Mouse (Mus musculus) small intestine, adult 2 months (tissue): ENCODE data around the gene Cnot8.

ENCODE experiments used
- CTCF ChIP-seq: fragments of 200-500 bp; IDR thresholded peaks from 2 replicates; pipeline ENCODE4 v1.5.1; 2012; ENCODE audit warnings: low read depth, mild to moderate bottlenecking, control low read depth, inconsistent platforms, low read length, moderate library complexity, mixed read lengths; ENCODE audit not compliant: insufficient replicate concordance, insufficient read length; ENCODE audit errors: extremely low read depth
- POLR2A ChIP-seq: fragments of 200-500 bp; IDR thresholded peaks from 2 replicates; pipeline ENCODE4 v1.6.1; 2012; ENCODE audit warnings: low read depth, mild to moderate bottlenecking, control low read depth, inconsistent platforms, low read length, moderate library complexity

DNA sequence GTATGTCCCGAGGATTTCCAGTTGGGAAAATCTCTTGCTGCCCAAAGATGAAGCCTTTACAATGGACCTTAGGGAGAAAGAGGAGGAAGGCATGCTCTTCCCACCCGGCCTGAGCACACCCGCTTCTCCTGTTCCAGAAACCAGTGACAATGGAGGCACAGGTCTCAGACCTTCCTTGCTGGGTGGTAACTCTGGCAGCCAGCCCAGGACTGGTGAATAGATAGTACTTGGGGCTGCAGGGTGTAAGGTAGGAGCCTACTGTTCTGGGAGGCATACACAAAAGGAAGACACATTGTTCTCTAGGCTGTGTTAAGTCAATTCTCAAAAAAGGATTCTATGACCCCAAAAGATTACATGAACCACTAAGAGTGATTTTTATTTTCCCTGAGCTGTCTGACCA is 16.7 kb downstream of the Cnot8 start:
- no peak for TF ChIP-seq CTCF
- TF ChIP-seq POLR2A = no peak
